Mouse (Mus musculus): ENCODE data around the gene Dchs2. TPM values are rescaled to one million over a fixed set of nuclear protein-coding genes. Genes with fewer than 3 reads are reported as not detected.
A peak's percentile ranks its signal among the peaks of the same experiment; 100 is the strongest.

The Dchs2 gene
- 5.8 and 8.5 TPM in 2 replicates for total RNA-seq (2014; rRNA removed)
- 0.29 and 0.48 TPM in 2 replicates for polyA plus RNA-seq (2015; fragmentation: Nextera tagmentation; extraction: Ambion mirVana)

GRCm38 (mm10) chr3:83127726-83128448, at the start of gene Dchs2:
Dchs2 (plus strand) TSS chr3:83127948.
- 1% methylated on average over 55 of the region's 55 CpGs for WGBS
- Histone ChIP-seq H3K36me3 (ENCODE audit: insufficient read depth) (no peaks in the 10 kb centered on the region), H3K9me3 (ENCODE audit: low read length) (no peaks in the 10 kb centered on the region), H3K27ac (ENCODE audit: low read depth, low read length) (0 out of 2 replicates have a peak within 1 kb of the TSS, but pooled peaks have one; percentile 10), H3K4me1 (ENCODE audit: insufficient read depth) (peaks cover 8% of the 10 kb centered on the region; the same call in 1 of the 2 replicates), H3K9ac (peak within 1 kb of the TSS; percentile 53), H3K27me3 (ENCODE audit: insufficient read depth, low read length) (peaks cover 23% of the 10 kb centered on the region), H3K4me3 (ENCODE audit: low read depth, low read length) (peak within 1 kb of the TSS; percentile 55), H3K4me2 (ENCODE audit: low read depth) (peak within 1 kb of the TSS; percentile 98)
- ATAC-seq = peak; percentile 34
- no peak for TF ChIP-seq CTCF (IDR thresholded peaks at IDR 0.05; ENCODE audit: low read depth)
- DNase-seq = peak; percentile 55

GRCm38 (mm10) chr3:83080567-83081055, 47.1 kb upstream of the Dchs2 start:
- H3K36me3 ChIP-seq (ENCODE audit: insufficient read depth) = no peaks in the 10 kb centered on the region
- peak; percentile 78 for DNase-seq
- no peak overlapping the region for H3K9ac ChIP-seq
- H3K4me1 ChIP-seq (ENCODE audit: insufficient read depth) = peaks cover 4% of the 10 kb centered on the region; the same call in 1 of the 2 replicates
- H3K4me2 ChIP-seq (ENCODE audit: low read depth) = peak overlapping the region; percentile 45
- H3K27me3 ChIP-seq (ENCODE audit: insufficient read depth, low read length) = no peaks in the 10 kb centered on the region
- H3K27ac ChIP-seq (ENCODE audit: low read depth, low read length) = no peak overlapping the region
- peak overlapping the region; percentile 13; the same call in 1 of the 2 replicates for H3K4me3 ChIP-seq (ENCODE audit: low read depth, low read length)
- 4% methylated on average over 11 of the region's 11 CpGs for WGBS
- H3K9me3 ChIP-seq (ENCODE audit: low read length) = no peaks in the 10 kb centered on the region
- peak; percentile 80 for ATAC-seq
- peak; percentile 96 for TF ChIP-seq CTCF (IDR thresholded peaks at IDR 0.05; ENCODE audit: low read depth)

GRCm38 (mm10) chr3:83097586-83097985, 30.2 kb upstream of the Dchs2 start:
- peak overlapping the region; percentile 36; the same call in 1 of the 2 replicates for H3K27ac ChIP-seq (ENCODE audit: low read depth, low read length)
- no peaks in the 10 kb centered on the region for H3K36me3 ChIP-seq (ENCODE audit: insufficient read depth)
- 9% methylated on average over 6 of the region's 6 CpGs for WGBS
- H3K9me3 ChIP-seq (ENCODE audit: low read length) = no peaks in the 10 kb centered on the region
- ATAC-seq (no peak), DNase-seq (no peak)
- H3K4me3 ChIP-seq (ENCODE audit: low read depth, low read length) = no peak overlapping the region
- H3K4me2 ChIP-seq (ENCODE audit: low read depth) = no peak overlapping the region
- no peaks in the 10 kb centered on the region for H3K27me3 ChIP-seq (ENCODE audit: insufficient read depth, low read length)
- TF ChIP-seq CTCF (IDR thresholded peaks at IDR 0.05; ENCODE audit: low read depth) = no peak
- H3K4me1 ChIP-seq (ENCODE audit: insufficient read depth) = peaks cover 23% of the 10 kb centered on the region
- no peak overlapping the region for H3K9ac ChIP-seq

GRCm38 (mm10) chr3:83098546-83099034, 29.2 kb upstream of the Dchs2 start:
- Histone ChIP-seq H3K36me3 (ENCODE audit: insufficient read depth) (no peaks in the 10 kb centered on the region), H3K9me3 (ENCODE audit: low read length) (no peaks in the 10 kb centered on the region), H3K9ac (peak overlapping the region; percentile 52), H3K27me3 (ENCODE audit: insufficient read depth, low read length) (no peaks in the 10 kb centered on the region), H3K4me1 (ENCODE audit: insufficient read depth) (peaks cover 23% of the 10 kb centered on the region), H3K4me2 (ENCODE audit: low read depth) (peak overlapping the region; percentile 63), H3K27ac (ENCODE audit: low read depth, low read length) (peak overlapping the region; percentile 90), H3K4me3 (ENCODE audit: low read depth, low read length) (peak overlapping the region; percentile 34)
- ATAC-seq = peak; percentile 90
- peak; percentile 74 for DNase-seq
- no peak for TF ChIP-seq CTCF (IDR thresholded peaks at IDR 0.05; ENCODE audit: low read depth)
- 0% methylated on average over 14 of the region's 14 CpGs for WGBS

- DNase-seq = no peak
- no peaks in the 10 kb centered on the region for H3K27me3 ChIP-seq (ENCODE audit: insufficient read depth, low read length)
- peak overlapping the region; percentile 90 for H3K27ac ChIP-seq (ENCODE audit: low read depth, low read length)
- ATAC-seq = peak; percentile 49
- H3K4me3 ChIP-seq (ENCODE audit: low read depth, low read length) = peak overlapping the region; percentile 34
- peaks cover 23% of the 10 kb centered on the region for H3K4me1 ChIP-seq (ENCODE audit: insufficient read depth)
- WGBS = 86% methylated on average over 1 of the region's 1 CpGs
- no peak for TF ChIP-seq CTCF (IDR thresholded peaks at IDR 0.05; ENCODE audit: low read depth)
- H3K9me3 ChIP-seq (ENCODE audit: low read length) = no peaks in the 10 kb centered on the region
- H3K4me2 ChIP-seq (ENCODE audit: low read depth) = peak overlapping the region; percentile 63
- H3K36me3 ChIP-seq (ENCODE audit: insufficient read depth) = no peaks in the 10 kb centered on the region
- H3K9ac ChIP-seq = peak overlapping the region; percentile 52
These were observed 28.6 kb upstream of the Dchs2 start for GRCm38 (mm10) chr3:83099139-83099538.

- H3K9ac ChIP-seq = no peak overlapping the region
- peak overlapping the region; percentile 90; the same call in 1 of the 2 replicates for H3K27ac ChIP-seq (ENCODE audit: low read depth, low read length)
- TF ChIP-seq CTCF (IDR thresholded peaks at IDR 0.05; ENCODE audit: low read depth) = no peak
- H3K27me3 ChIP-seq (ENCODE audit: insufficient read depth, low read length) = no peaks in the 10 kb centered on the region
- H3K4me2 ChIP-seq (ENCODE audit: low read depth) = no peak overlapping the region
- no peaks in the 10 kb centered on the region for H3K36me3 ChIP-seq (ENCODE audit: insufficient read depth)
- DNase-seq (no peak), ATAC-seq (no peak)
- no peaks in the 10 kb centered on the region for H3K9me3 ChIP-seq (ENCODE audit: low read length)
- H3K4me3 ChIP-seq (ENCODE audit: low read depth, low read length) = no peak overlapping the region
- 68% methylated on average over 6 of the region's 6 CpGs for WGBS
- H3K4me1 ChIP-seq (ENCODE audit: insufficient read depth) = peaks cover 23% of the 10 kb centered on the region
These were observed 28.1 kb upstream of the Dchs2 start for GRCm38 (mm10) chr3:83099651-83100050.

- Histone ChIP-seq H3K4me1 (ENCODE audit: insufficient read depth) (peaks cover 22% of the 10 kb centered on the region), H3K4me3 (ENCODE audit: low read depth, low read length) (no peak overlapping the region), H3K27me3 (ENCODE audit: insufficient read depth, low read length) (no peaks in the 10 kb centered on the region), H3K27ac (ENCODE audit: low read depth, low read length) (no peak overlapping the region), H3K9ac (no peak overlapping the region), H3K4me2 (ENCODE audit: low read depth) (no peak overlapping the region), H3K9me3 (ENCODE audit: low read length) (no peaks in the 10 kb centered on the region), H3K36me3 (ENCODE audit: insufficient read depth) (no peaks in the 10 kb centered on the region)
- ATAC-seq (no peak), DNase-seq (no peak)
- WGBS = 92% methylated on average over 6 of the region's 6 CpGs
- no peak for TF ChIP-seq CTCF (IDR thresholded peaks at IDR 0.05; ENCODE audit: low read depth)
These were observed 25.5 kb upstream of the Dchs2 start for GRCm38 (mm10) chr3:83102286-83102685.

Measured in forebrain, postnatal 0 days (tissue).